Mouse (Mus musculus) MEL (cell line): Measurements from ENCODE around the gene Filip1l. TPM values are rescaled to one million over a fixed set of nuclear protein-coding genes. Genes with fewer than 3 reads are reported as not detected.

Experiments used
- DNase-seq: peaks from one replicate; pipeline ENCODE4 v3.0.0; 2011; ENCODE audit warnings: low read depth, low spot score
- H3K27ac ChIP-seq: 2 replicates; pipeline ENCODE4 v1.5.1; 2012; ENCODE audit warnings: low read depth, mild to moderate bottlenecking, control low read depth, low read length, moderate library complexity; ENCODE audit not compliant: control insufficient read depth
- H3K27me3 ChIP-seq, 2 experiments: fragments of 150-350 bp in 1 of 2; sonication (generic) in 1 of 2; 2 replicates each; pipeline ENCODE4 v1.6.1; 2012; ENCODE audit warnings: low read length in 2 of 2, mild to moderate bottlenecking in 2 of 2, improper control_type of control experiment in 1 of 2, moderate library complexity in 1 of 2; ENCODE audit not compliant: insufficient read depth in 2 of 2, control insufficient read depth in 1 of 2
- H3K36me3 ChIP-seq, 2 experiments: 2 replicates each; pipeline ENCODE4 v1.6.1; 2012 to 2014; ENCODE audit warnings: low read length in 2 of 2, improper control_type of control experiment in 1 of 2, inconsistent platforms in 1 of 2, mild to moderate bottlenecking in 1 of 2; ENCODE audit not compliant: insufficient read depth in 2 of 2, control insufficient read depth in 1 of 2
- H3K4me1 ChIP-seq, 2 experiments: fragments of 150-350 bp in 1 of 2; sonication (generic) in 1 of 2; 2 replicates each; pipeline ENCODE4 v1.6.1; 2012; ENCODE audit warnings: low read length in 2 of 2, improper control_type of control experiment in 1 of 2, mild to moderate bottlenecking in 1 of 2; ENCODE audit not compliant: insufficient read depth in 2 of 2, control insufficient read depth in 1 of 2
- H3K4me3 ChIP-seq, 2 experiments: fragments of 150-350 bp in 1 of 2; sonication (generic) in 1 of 2; 2 replicates each; pipeline ENCODE4 v1.5.1; 2012; ENCODE audit warnings: low read depth in 2 of 2, low read length in 2 of 2, mild to moderate bottlenecking in 2 of 2, moderate library complexity in 2 of 2, control low read depth in 1 of 2, improper control_type of control experiment in 1 of 2; ENCODE audit not compliant: control insufficient read depth in 1 of 2, insufficient read depth in 1 of 2
- H3K79me2 ChIP-seq: 2 replicates; pipeline ENCODE4 v1.6.1; 2012; ENCODE audit warnings: mild to moderate bottlenecking, low read length, moderate library complexity; ENCODE audit not compliant: control insufficient read depth, poor library complexity, insufficient read depth
- H3K9ac ChIP-seq: 2 replicates; pipeline ENCODE4 v1.6.1; 2012; ENCODE audit warnings: low read depth, mild to moderate bottlenecking, control low read depth, low read length, moderate library complexity; ENCODE audit not compliant: control insufficient read depth, poor library complexity, severe bottlenecking
- H3K9me3 ChIP-seq: fragments of 150-350 bp; sonication (generic); replicated peaks from 2 replicates; pipeline ENCODE4 v1.6.1; 2012; ENCODE audit warnings: mild to moderate bottlenecking, low read length, improper control_type of control experiment, moderate library complexity; ENCODE audit not compliant: insufficient read depth
- BHLHE40 ChIP-seq: IDR thresholded peaks from 2 replicates; pipeline ENCODE4 v1.6.1; 2012; ENCODE audit warnings: low read depth, mild to moderate bottlenecking, inconsistent platforms, low read length, improper control_type of control experiment, borderline replicate concordance
- CHD2 ChIP-seq: IDR thresholded peaks from 2 replicates; pipeline ENCODE4 v1.6.1; 2011; ENCODE audit warnings: low read length, improper control_type of control experiment
- CTCF ChIP-seq, 3 experiments: IDR thresholded peaks in 2 of 3; conservative IDR thresholded peaks in 1 of 3; 2 replicates each; pipeline ENCODE4 v1.5.1; 2011 to 2012; ENCODE audit warnings: low read length in 3 of 3, low read depth in 2 of 3, mild to moderate bottlenecking in 2 of 3, improper control_type of control experiment in 1 of 3, inconsistent platforms in 1 of 3, mixed read lengths in 1 of 3, moderate library complexity in 1 of 3; ENCODE audit not compliant: control insufficient read depth in 1 of 3, insufficient read depth in 1 of 3, poor library complexity in 1 of 3, severe bottlenecking in 1 of 3
- E2F4 ChIP-seq: IDR thresholded peaks from 2 replicates; pipeline ENCODE4 v1.6.1; 2011; ENCODE audit warnings: low read depth, low read length, improper control_type of control experiment, borderline replicate concordance
- EP300 ChIP-seq, 2 experiments: IDR thresholded peaks; 2 replicates each; pipeline ENCODE4 v1.6.1; 2011; ENCODE audit warnings: improper control_type of control experiment in 2 of 2, low read length in 2 of 2, low read depth in 1 of 2, mild to moderate bottlenecking in 1 of 2
- ETS1 ChIP-seq: IDR thresholded peaks from 2 replicates; pipeline ENCODE4 v1.6.1; 2012; ENCODE audit warnings: low read depth, mild to moderate bottlenecking, inconsistent platforms, low read length, improper control_type of control experiment, moderate library complexity
- GATA1 ChIP-seq: IDR thresholded peaks from 2 replicates; pipeline ENCODE4 v1.6.1; 2011; ENCODE audit warnings: low read depth, low read length, improper control_type of control experiment
- JUND ChIP-seq: IDR thresholded peaks from 2 replicates; pipeline ENCODE4 v1.6.1; 2011; ENCODE audit warnings: low read depth, mild to moderate bottlenecking, improper control_type of control experiment, low read length
- MAZ ChIP-seq: IDR thresholded peaks from 2 replicates; pipeline ENCODE4 v1.6.1; 2012; ENCODE audit warnings: low read depth, mild to moderate bottlenecking, inconsistent platforms, low read length, improper control_type of control experiment
- MEF2A ChIP-seq: IDR thresholded peaks from 2 replicates; pipeline ENCODE4 v1.6.1; 2014; ENCODE audit warnings: low read depth, mild to moderate bottlenecking, inconsistent platforms, low read length, improper control_type of control experiment; ENCODE audit not compliant: poor library complexity, insufficient replicate concordance, severe bottlenecking; ENCODE audit errors: extremely low read depth
- MYB ChIP-seq: IDR thresholded peaks from 2 replicates; pipeline ENCODE4 v1.6.1; 2011; ENCODE audit warnings: mild to moderate bottlenecking, low read depth, low read length, improper control_type of control experiment
- NRF1 ChIP-seq: IDR thresholded peaks from 2 replicates; pipeline ENCODE4 v1.6.1; 2014; ENCODE audit warnings: low read depth, mild to moderate bottlenecking, inconsistent platforms, low read length, improper control_type of control experiment, moderate library complexity; ENCODE audit not compliant: poor library complexity, insufficient read depth, severe bottlenecking
- RAD21 ChIP-seq: IDR thresholded peaks from 2 replicates; pipeline ENCODE4 v1.6.1; 2011; ENCODE audit warnings: mild to moderate bottlenecking, low read depth, low read length, improper control_type of control experiment
- RCOR1 ChIP-seq: IDR thresholded peaks from 2 replicates; pipeline ENCODE4 v1.6.1; 2012; ENCODE audit warnings: low read depth, mild to moderate bottlenecking, inconsistent platforms, low read length, improper control_type of control experiment
- TAL1 ChIP-seq: IDR thresholded peaks from 2 replicates; pipeline ENCODE4 v1.6.1; 2012; ENCODE audit warnings: mild to moderate bottlenecking, inconsistent platforms, low read length, moderate library complexity, mixed read lengths
- TBP ChIP-seq: IDR thresholded peaks from 2 replicates; pipeline ENCODE4 v1.8.0; 2011; ENCODE audit warnings: low read depth, low read length, improper control_type of control experiment
- TCF12 ChIP-seq: IDR thresholded peaks from 2 replicates; pipeline ENCODE4 v1.6.1; 2014; ENCODE audit warnings: low read depth, mild to moderate bottlenecking, inconsistent platforms, low read length, improper control_type of control experiment, moderate library complexity
- UBTF ChIP-seq: IDR thresholded peaks from 2 replicates; pipeline ENCODE4 v1.6.1; 2012; ENCODE audit warnings: low read depth, mild to moderate bottlenecking, inconsistent platforms, low read length, improper control_type of control experiment, moderate library complexity, borderline replicate concordance; ENCODE audit not compliant: insufficient read depth
- USF1 ChIP-seq: IDR thresholded peaks from 2 replicates; pipeline ENCODE4 v1.6.1; 2014; ENCODE audit warnings: low read depth, mild to moderate bottlenecking, inconsistent platforms, low read length, improper control_type of control experiment, moderate library complexity
- ZKSCAN1 ChIP-seq: IDR thresholded peaks from 2 replicates; pipeline ENCODE4 v1.6.1; 2012; ENCODE audit warnings: low read depth, mild to moderate bottlenecking, inconsistent platforms, low read length, improper control_type of control experiment, moderate library complexity
- ZNF384 ChIP-seq: IDR thresholded peaks from 2 replicates; pipeline ENCODE4 v1.6.1; 2012; ENCODE audit warnings: low read depth, mild to moderate bottlenecking, inconsistent platforms, low read length, improper control_type of control experiment
- polyA plus RNA-seq, 2 experiments: library from polyadenylated mRNA; stranded (reverse) in 1 of 2; unstranded in 1 of 2; fragments of >175 nt in 1 of 2; fragments of >200 nt in 1 of 2; gene quantifications; 2 replicates each; pipeline versions ENCODE4 v1.2.1 to v1.2.4; 2012; ENCODE audit warnings: low replicate concordance in 2 of 2, low read depth in 1 of 2; ENCODE audit not compliant: insufficient read length in 2 of 2, insufficient read depth in 1 of 2, missing spikeins in 1 of 2
- total RNA-seq: library from RNA; depleted of rRNA; stranded (reverse); fragments of 300-350 nt; gene quantifications from 2 replicates; pipeline ENCODE4 v1.2.3, GENCODE M21; 2012

The Filip1l gene
- total and polyA plus RNA-seq, 3 experiments, result 0.27 to 1.8 TPM; not detected in 1

GRCm38 (mm10) chr16:57478451-57478850, 125.6 kb downstream of the Filip1l start:
- no peaks in the 10 kb centered on the region for H3K9me3 ChIP-seq
- H3K36me3 ChIP-seq, result peaks cover 0 to 22% of the 10 kb centered on the region in 2 experiments; a peak in 2 of 4 replicates
- no peak for DNase-seq
- H3K4me3 ChIP-seq, result no peak overlapping the region
- peaks cover 11 to 18% of the 10 kb centered on the region in 2 experiments for H3K4me1 ChIP-seq
- TF ChIP-seq RCOR1 (no peak), ZKSCAN1 (no peak), E2F4 (no peak), BHLHE40 (no peak), JUND (no peak), TAL1 (no peak), MAZ (no peak), RAD21 (no peak), UBTF (no peak), CTCF (IDR thresholded peaks at IDR 0.05 in 2 of 3, conservative IDR thresholded peaks at IDR 0.05 in 1 of 3; ENCODE audit: control insufficient read depth in 1 of 3, insufficient read depth in 1 of 3, low read depth in 2 of 3, low read length in 3 of 3, poor library complexity in 1 of 3, severe bottlenecking in 1 of 3) (no peak), USF1 (no peak), TBP (no peak)
- no peak overlapping the region for H3K9ac ChIP-seq
- no peaks in the 10 kb centered on the region for H3K27me3 ChIP-seq
- H3K27ac ChIP-seq, result no peak overlapping the region
- no peaks in the 10 kb centered on the region; the same call in 1 of the 2 replicates for H3K79me2 ChIP-seq

- TF ChIP-seq GATA1, result peak; percentile 36; the same call in 1 of the 2 replicates
- no peak for TF ChIP-seq CTCF (IDR thresholded peaks at IDR 0.05 in 2 of 3, conservative IDR thresholded peaks at IDR 0.05 in 1 of 3; ENCODE audit: control insufficient read depth in 1 of 3, insufficient read depth in 1 of 3, low read depth in 2 of 3, low read length in 3 of 3, poor library complexity in 1 of 3, severe bottlenecking in 1 of 3)
- TF ChIP-seq ETS1, result no peak
- peak in 1 of 2 experiments; percentile 59; a peak in 3 of 4 replicates for TF ChIP-seq EP300 (IDR thresholded peaks at IDR 0.05; ENCODE audit: low read depth in 1 of 2, low read length in 2 of 2)
- peak; percentile 52 for TF ChIP-seq TAL1
- TF ChIP-seq MYB, result no peak
- no peak for TF ChIP-seq CHD2
- no peak for TF ChIP-seq ZNF384
- TF ChIP-seq TCF12, result no peak
- peak; percentile 21; the same call in 1 of the 2 replicates for TF ChIP-seq RCOR1
- TF ChIP-seq USF1, result no peak
- TF ChIP-seq MEF2A, result no peak
- no peak for TF ChIP-seq NRF1
- no peak for TF ChIP-seq RAD21
- TF ChIP-seq E2F4, result no peak
- TF ChIP-seq JUND, result no peak
- TF ChIP-seq, all 39 proteins: peak for 4
- no peak overlapping the region for H3K9ac ChIP-seq
- H3K4me3 ChIP-seq, result no peak overlapping the region
- H3K36me3 ChIP-seq, result peaks cover 0 to 30% of the 10 kb centered on the region in 2 experiments; a peak in 2 of 4 replicates
- no peaks in the 10 kb centered on the region for H3K27me3 ChIP-seq
- DNase-seq, result peak; percentile 71
- H3K9me3 ChIP-seq, result no peaks in the 10 kb centered on the region
- peaks cover 2% of the 10 kb centered on the region; the same call in 1 of the 2 replicates for H3K79me2 ChIP-seq
- H3K4me1 ChIP-seq, result peaks cover 13 to 23% of the 10 kb centered on the region in 2 experiments
- H3K27ac ChIP-seq, result no peak overlapping the region
These were observed 126.9 kb downstream of the Filip1l start for GRCm38 (mm10) chr16:57479776-57480175.
